Mouse (Mus musculus) cerebellum, adult 2 months (tissue): Measurements from ENCODE around the gene Slc39a11.

Experiments
- CTCF ChIP-seq: fragments of 200-500 bp; IDR thresholded peaks from 2 replicates; pipeline ENCODE4 v1.5.1; 2011; ENCODE audit warnings: low read depth, mild to moderate bottlenecking, control low read depth, low read length, moderate library complexity, borderline replicate concordance; ENCODE audit not compliant: insufficient read depth
- POLR2A ChIP-seq: fragments of 200-500 bp; IDR thresholded peaks from 2 replicates; pipeline ENCODE4 v1.6.1; 2011; ENCODE audit warnings: low read length, control low read depth, borderline replicate concordance; ENCODE audit not compliant: insufficient read depth

DNA sequence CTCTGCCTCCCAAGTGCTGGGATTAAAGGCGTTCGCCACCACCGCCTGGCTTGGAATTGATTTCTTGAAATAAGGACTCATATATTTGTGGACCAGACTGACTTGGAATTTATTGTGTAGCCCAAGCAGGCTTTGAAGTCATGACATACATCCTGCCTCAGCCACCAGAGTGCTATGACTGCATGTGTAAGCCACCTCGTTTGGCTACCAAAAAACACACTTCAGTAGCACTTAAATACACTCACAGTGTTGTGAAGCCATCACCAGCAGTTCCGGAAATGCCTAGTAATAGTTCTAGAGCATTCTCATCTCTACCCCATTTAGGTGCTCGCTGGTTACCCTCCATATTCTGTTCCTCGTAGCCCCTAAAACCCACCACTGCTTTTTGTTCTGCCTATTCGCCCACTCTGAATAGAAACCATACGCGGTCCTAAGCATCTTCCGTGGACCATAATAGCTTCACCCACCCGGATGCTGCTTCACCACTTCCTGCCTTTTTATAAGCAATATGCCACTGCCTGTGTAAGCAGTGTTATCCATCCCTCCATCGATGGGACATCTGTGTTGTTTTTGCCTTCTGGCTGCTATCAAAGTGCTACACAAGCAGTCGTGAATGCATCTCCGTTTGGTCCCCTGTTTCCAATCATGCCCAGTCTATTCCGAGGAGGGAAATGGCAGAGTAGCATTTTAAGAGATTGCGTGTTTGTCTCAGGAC is 382.2 kb downstream of the Slc39a11 start:
- no peak for TF ChIP-seq CTCF
- no peak for TF ChIP-seq POLR2A
